Mouse (Mus musculus) ovary, adult 10 weeks (tissue): Measurements from ENCODE around the gene Acy3. TPM values are rescaled to one million over a fixed set of nuclear protein-coding genes. Genes with fewer than 3 reads are reported as not detected.

Source experiments
- polyA plus RNA-seq: library from polyadenylated mRNA; stranded (reverse); fragments of 350-450 nt; fragmentation: Illumina TruSeq; extraction: RNeasy Lipid Tissue Mini Kit (QIAGEN cat#74804); gene quantifications from one replicate; pipeline ENCODE4 v1.2.3, GENCODE M21; 2014

Acy3 gene
- polyA plus RNA-seq: 1.3 TPM

DNA sequence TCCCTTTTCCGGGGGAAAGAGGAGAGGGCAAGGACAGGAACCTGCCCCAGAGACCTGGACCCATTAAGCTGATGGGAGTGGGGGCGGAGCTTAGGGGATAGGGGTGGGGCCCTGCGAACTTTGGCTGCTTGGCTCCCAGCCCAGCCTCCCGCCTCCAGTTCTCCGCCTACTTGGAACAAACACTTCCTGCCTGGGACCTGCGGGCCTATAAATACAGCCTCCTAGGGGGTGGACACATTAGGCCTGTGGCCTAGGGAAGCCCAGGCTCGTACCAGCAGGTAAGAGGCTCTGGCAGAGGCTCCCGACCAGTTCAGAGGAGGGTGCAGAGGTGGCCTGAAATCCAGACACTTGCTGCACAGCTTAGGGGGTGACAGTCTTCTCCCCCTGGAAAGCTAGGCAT lies at the start of gene Acy3:
Gene Acy3, plus strand, starts transcription at position 237 of the 400 bp plus-strand sequence.

DNA sequence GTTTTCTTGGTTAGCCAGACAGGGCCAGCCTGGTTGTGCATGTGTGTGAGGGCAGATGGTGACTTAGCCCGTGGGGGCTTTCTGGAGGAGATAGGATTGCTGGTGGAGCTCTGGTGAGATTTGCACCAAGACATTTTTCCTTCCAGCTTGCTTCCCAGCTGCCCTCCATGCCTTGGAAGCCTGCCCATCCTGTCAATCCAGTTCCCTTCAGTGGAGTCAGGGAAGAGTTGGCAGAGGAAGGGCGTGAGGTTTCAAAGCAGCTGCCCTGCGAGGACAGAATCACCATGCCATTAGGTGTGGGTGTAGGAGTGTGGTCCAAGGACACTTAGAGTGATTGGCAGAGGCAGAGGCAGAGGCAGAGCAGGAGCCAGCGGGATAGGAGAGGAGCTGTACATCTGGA lies 27.9 kb upstream of the Acy3 start, which contains the start of gene Aldh3b3:
Gene Aldh3b3, plus strand, starts transcription at position 176 of the 400 bp plus-strand sequence.

DNA sequence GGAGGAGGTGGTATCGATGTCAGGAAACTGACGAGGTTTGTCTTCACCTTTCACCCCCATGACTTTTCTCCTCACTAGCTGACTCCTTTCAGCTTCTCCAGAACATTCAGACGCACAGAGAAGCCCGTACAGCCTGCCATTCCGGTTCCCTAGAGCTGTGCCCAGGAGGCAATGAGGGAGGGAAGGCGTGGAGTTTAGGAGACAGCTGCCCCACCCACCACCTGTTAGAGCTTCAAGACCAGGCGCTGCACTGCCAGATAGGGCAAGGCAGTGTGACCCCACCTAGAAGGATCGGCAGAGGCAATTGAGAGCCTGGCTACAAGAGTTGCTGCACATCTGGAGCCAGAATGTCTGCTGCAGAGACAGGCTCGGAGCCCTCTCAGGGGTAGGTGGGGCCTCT lies 14.1 kb upstream of the Acy3 start, which contains the start of gene Aldh3b2:
Gene Aldh3b2, plus strand, starts transcription at position 100 of the 400 bp plus-strand sequence.

DNA sequence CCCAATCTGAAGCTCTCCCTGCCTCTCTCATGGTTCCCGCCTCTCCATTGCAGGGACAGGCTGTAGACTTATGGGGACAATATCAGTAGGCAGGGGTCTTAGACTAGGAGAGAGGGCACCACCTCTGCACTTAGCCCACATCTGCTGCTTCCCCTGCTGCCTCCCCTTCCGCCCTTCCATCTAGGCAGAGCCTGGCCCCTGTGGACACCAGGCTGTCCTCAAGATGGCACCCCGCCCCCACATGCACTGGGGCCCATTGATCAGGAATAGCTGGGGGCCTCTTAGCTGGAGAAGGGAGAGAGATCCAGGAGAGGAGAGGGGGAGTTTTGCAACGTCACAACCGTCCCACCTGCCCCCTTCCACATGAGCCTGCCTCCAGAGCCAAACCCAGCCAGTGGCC lies 6.0 kb downstream of the Acy3 start, which contains the start of gene Tbx10:
Gene Tbx10, plus strand, starts transcription at position 337 of the 400 bp plus-strand sequence.

DNA sequence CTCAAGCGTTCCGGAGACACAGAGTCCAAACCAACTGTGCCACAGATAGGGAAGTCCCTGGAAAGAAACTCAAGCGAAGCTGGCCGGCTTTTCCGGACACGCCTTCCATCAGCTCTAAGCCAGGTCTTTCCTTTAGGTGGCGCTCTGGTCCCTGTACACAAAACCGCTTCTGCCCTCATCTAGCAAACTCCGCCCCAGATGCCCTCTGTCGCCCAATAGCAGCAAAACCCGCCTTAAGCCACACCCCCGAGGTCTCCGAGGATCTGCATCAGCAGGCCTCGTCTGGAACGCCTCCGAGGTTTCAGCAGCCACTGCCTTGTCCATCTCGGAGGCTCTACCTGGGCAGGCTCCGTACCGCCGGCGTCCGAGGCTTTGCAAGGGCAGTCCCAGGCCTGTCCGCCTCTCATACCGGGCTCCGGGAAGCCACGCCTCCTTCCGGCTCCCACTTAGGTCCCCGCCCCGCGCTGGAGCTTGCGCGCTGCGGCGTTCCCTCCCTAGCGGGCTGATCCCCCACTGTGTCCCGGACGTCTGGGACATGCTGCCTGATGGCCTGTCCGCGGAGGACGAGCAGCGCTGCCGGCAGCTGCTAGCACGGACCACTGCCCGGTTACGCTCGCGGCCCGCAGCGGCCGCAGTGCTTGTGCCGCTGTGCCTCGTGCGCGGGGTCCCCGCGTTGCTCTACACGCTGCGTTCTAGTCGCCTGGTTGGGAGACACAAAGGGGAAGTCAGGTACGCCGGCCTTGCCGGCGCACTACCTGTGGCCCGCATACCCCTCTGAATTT lies 13.9 kb downstream of the Acy3 start, which contains the start of the genes Nudt8 and Gm49405:
Gene Nudt8, plus strand, starts transcription at position 462 of the 782 bp plus-strand sequence.
Gene Gm49405, plus strand, starts transcription at position 508 of the 782 bp plus-strand sequence.

DNA sequence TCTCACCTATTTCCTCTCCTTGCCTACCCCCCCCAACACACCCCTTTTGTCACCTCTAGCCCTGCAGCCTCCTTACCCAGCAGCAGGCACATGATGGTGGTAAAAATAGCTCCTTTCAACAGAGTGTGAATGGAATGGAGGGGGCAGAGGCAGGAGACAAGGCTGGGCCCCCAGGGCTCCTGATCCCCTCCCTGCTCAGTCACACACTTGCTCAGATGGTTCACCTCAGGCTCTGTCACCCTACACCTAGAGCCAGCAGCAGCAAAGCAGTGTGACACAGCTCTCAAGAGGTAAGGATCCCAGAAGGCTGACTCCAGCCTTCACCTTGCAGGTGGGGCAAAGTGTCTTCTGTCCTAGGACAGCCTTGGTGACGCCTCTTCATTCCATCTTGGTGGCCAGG lies 16.7 kb downstream of the Acy3 start, which contains the start of gene Doc2g:
Gene Doc2g, plus strand, starts transcription at position 202 of the 400 bp plus-strand sequence.

DNA sequence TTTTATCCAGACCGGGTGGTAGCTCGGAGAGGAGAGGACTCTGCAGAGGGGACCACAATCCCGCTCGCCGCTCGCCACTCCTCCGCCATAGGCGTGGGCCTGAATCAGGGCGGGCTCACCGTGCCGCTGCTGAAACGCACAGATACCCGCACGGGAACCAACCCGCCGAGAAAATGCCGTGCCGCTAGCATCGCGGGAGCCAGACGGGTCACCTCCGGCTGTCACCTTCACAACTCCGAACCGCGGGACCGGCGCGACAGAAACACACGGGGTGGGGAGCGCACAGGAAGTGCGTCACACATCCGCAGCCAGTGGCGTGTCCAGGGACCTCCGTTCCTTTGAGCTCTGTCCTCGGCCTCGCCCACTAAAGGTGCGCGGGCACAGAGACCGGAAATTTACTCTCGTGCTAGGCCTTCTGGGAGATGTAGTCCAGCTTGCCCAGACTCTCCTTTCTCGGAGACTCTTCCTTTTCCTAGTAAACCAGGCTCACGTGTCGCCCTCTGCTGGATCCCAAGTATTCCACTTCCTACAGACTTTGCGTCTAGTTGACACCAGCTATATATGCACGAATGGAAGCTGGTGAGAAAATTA lies 26.2 kb downstream of the Acy3 start, which contains the start of gene Ndufv1:
Gene Ndufv1, minus strand, starts transcription at position 375 of the 591 bp plus-strand sequence.

DNA sequence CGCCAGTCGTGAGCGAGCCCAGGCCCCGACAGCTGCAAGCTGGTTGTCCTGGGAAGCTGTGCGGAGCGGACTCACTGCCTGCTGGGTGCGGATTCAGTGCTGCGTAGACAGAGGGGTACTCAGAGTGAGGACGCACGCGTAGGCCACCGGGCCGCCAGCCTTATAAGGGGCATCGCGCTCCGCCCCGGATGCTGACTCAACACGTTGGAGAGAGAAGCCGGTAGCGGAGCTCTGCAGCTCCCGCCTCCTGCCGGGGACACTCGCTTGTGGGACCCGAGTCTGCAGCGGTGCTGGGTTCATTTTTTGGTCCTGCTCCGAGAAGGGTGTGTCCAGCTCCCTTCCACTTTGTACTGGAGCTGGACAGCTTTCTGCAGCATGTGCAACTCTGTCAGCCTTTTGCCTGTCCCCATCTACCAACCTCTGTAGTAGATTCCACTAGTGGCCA lies 51.4 kb downstream of the Acy3 start, which contains the start of gene Gstp1:
Gene Gstp1, minus strand, starts transcription at position 198 of the 445 bp plus-strand sequence.

Other genes with a start within 250 kb of the Acy3 start
- 263 TPM for gene Kmt5b, start 219.1 kb upstream of the Acy3 start, polyA plus RNA-seq
- 102 TPM for gene Chka, start 134.8 kb upstream of the Acy3 start, polyA plus RNA-seq
- gene Tcirg1, start 79.4 kb upstream of the Acy3 start, polyA plus RNA-seq: 2.5 TPM
- 1.3 TPM for gene Ndufs8, start 73.8 kb upstream of the Acy3 start, polyA plus RNA-seq
- gene Aldh3b1, start 56.8 kb upstream of the Acy3 start, polyA plus RNA-seq: 1.7 TPM
- gene Unc93b1, start 51.4 kb upstream of the Acy3 start, polyA plus RNA-seq: 0.51 TPM
- not detected for gene Aldh3b3, start 27.9 kb upstream of the Acy3 start, polyA plus RNA-seq
- not detected for gene Aldh3b2, start 14.2 kb upstream of the Acy3 start, polyA plus RNA-seq
- not detected for gene Tbx10, start 6.2 kb downstream of the Acy3 start, polyA plus RNA-seq
- gene Nudt8, start 14.0 kb downstream of the Acy3 start, polyA plus RNA-seq: not detected
- not detected for gene Gm49405, start 14.1 kb downstream of the Acy3 start, polyA plus RNA-seq
- not detected for gene Doc2g, start 16.7 kb downstream of the Acy3 start, polyA plus RNA-seq
- 2.2 TPM for gene Ndufv1, start 26.2 kb downstream of the Acy3 start, polyA plus RNA-seq
- gene Gstp1, start 51.4 kb downstream of the Acy3 start, polyA plus RNA-seq: 13.3 TPM
- 5.3 TPM for gene Gstp2, start 59.5 kb downstream of the Acy3 start, polyA plus RNA-seq
- gene Gstp3, start 73.0 kb downstream of the Acy3 start, polyA plus RNA-seq: not detected
- not detected for gene Cabp2, start 95.0 kb downstream of the Acy3 start, polyA plus RNA-seq
- gene Cdk2ap2, start 110.6 kb downstream of the Acy3 start, polyA plus RNA-seq: not detected
- 0.37 TPM for gene Pitpnm1, start 113.4 kb downstream of the Acy3 start, polyA plus RNA-seq
- 1.00 TPM for gene Aip, start 139.3 kb downstream of the Acy3 start, polyA plus RNA-seq
- gene Gpr152, start 153.2 kb downstream of the Acy3 start, polyA plus RNA-seq: not detected
- not detected for gene Cabp4, start 157.5 kb downstream of the Acy3 start, polyA plus RNA-seq
- 12.7 TPM for gene Coro1b, start 162.0 kb downstream of the Acy3 start, polyA plus RNA-seq
- 1.6 TPM for gene Ptprcap, start 167.0 kb downstream of the Acy3 start, polyA plus RNA-seq
- 1.2 TPM for gene Rps6kb2, start 176.8 kb downstream of the Acy3 start, polyA plus RNA-seq
- 1.00 TPM for gene Carns1, start 188.9 kb downstream of the Acy3 start, polyA plus RNA-seq
- not detected for gene Tbc1d10c, start 204.7 kb downstream of the Acy3 start, polyA plus RNA-seq
- 102 TPM for gene Ppp1ca, start 205.5 kb downstream of the Acy3 start, polyA plus RNA-seq
- gene Rad9a, start 215.1 kb downstream of the Acy3 start, polyA plus RNA-seq: 3.0 TPM
- gene Clcf1, start 227.7 kb downstream of the Acy3 start, polyA plus RNA-seq: 0.26 TPM
- gene AC109138.7, start 227.8 kb downstream of the Acy3 start, polyA plus RNA-seq: not detected
- gene Pold4, start 245.3 kb downstream of the Acy3 start, polyA plus RNA-seq: not detected